Mouse (Mus musculus): ENCODE data around the gene Cemip. TPM values are rescaled to one million over a fixed set of nuclear protein-coding genes. Genes with fewer than 3 reads are reported as not detected.
A peak's percentile ranks its signal among the peaks of the same experiment; 100 is the strongest.

Cemip gene
- polyA plus RNA-seq, 1 experiment from 2014 or later = 0.17 TPM

DNA sequence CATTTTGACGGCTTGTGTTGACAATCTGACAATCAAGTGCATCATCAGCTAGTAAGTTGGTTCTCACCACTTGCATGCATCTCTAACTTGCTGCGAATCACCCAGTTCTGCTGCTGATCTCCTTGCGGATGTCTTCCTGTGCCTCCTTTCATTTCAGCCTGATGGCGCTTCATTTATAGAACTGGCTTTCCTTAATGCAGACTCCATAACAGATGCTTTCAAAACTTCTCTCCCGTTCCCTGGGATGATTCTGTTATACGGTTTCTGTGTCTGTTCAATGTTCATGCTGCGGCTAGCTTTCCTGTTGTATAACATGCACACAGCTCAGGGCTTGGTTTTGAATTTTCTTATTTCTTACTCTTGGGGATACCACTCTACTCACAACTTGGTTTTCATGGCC is 26.5 kb downstream of the Cemip start:
- ATAC-seq (replicated peaks; ENCODE audit: low FRiP score, low read depth) (no peak), DNase-seq (ENCODE audit: low spot score) (no peak)
- H3K27me3 ChIP-seq (ENCODE audit: insufficient read depth, low read length) = no peaks in the 10 kb centered on the region
- WGBS = 94% methylated on average over 7 of the region's 7 CpGs
- H3K27ac ChIP-seq = no peak overlapping the region
- no peak for TF ChIP-seq CTCF (IDR thresholded peaks at IDR 0.05; ENCODE audit: low read depth)
- no peak overlapping the region for H3K4me3 ChIP-seq (replicated peaks; ENCODE audit: low read depth, low read length)
- no peak overlapping the region for H3K4me2 ChIP-seq (ENCODE audit: low read length)
- H3K36me3 ChIP-seq (ENCODE audit: insufficient read depth, low read length) = no peaks in the 10 kb centered on the region
- no peaks in the 10 kb centered on the region for H3K9me3 ChIP-seq (replicated peaks; ENCODE audit: low read length)
- no peak overlapping the region for H3K9ac ChIP-seq (ENCODE audit: low read depth, low read length)
- H3K4me1 ChIP-seq (replicated peaks; ENCODE audit: insufficient read depth, low read length) = 0 out of 2 replicates have a peak, but pooled peaks cover 9% of the 10 kb centered on the region

DNA sequence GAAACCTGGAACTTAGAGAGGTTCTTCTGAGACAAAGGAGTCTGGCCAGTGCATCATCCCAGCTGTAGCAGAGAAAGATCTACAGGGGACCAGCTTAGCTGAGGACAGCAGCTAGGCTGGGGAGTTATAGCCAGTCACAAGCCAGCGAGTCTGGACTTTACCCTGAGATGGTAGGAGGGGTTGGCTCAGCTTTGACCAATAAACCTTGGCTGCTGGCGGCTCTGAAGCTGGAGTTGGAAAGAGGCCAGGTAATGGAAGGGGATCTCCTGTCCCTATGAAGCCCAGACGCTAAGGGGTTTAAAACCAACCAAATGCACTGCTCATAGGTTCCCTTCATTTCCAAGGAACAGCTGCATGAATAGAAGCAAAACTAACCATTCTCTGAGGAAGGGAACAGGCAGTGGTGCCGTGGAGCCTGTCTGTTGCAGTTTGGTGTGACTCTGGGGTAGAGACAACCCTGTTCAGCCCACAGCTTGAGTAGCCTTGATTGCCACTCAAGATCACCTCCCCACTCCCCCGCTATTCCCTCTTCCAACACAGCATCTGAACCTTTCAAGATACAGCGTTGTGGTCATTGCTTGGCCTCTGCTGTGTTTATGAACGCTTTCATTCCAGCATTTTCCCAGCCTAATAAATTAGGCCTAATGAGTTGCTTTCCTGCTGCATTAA is 30.2 kb downstream of the Cemip start:
- DNase-seq (ENCODE audit: low spot score) = peak; percentile 75

GRCm38 (mm10) chr7:84053856-84054255 is 32.4 kb downstream of the Cemip start:
- Histone ChIP-seq H3K4me3 (replicated peaks; ENCODE audit: low read depth, low read length) (no peak overlapping the region), H3K27me3 (ENCODE audit: insufficient read depth, low read length) (no peaks in the 10 kb centered on the region), H3K9me3 (replicated peaks; ENCODE audit: low read length) (no peaks in the 10 kb centered on the region), H3K4me1 (replicated peaks; ENCODE audit: insufficient read depth, low read length) (0 out of 2 replicates have a peak, but pooled peaks cover 9% of the 10 kb centered on the region), H3K36me3 (ENCODE audit: insufficient read depth, low read length) (no peaks in the 10 kb centered on the region), H3K4me2 (ENCODE audit: low read length) (no peak overlapping the region), H3K27ac (no peak overlapping the region), H3K9ac (ENCODE audit: low read depth, low read length) (no peak overlapping the region)
- ATAC-seq (replicated peaks; ENCODE audit: low FRiP score, low read depth) = no peak
- DNase-seq (ENCODE audit: low spot score) = no peak
- no peak for TF ChIP-seq CTCF (IDR thresholded peaks at IDR 0.05; ENCODE audit: low read depth)
- 92% methylated on average over 7 of the region's 7 CpGs for WGBS

More for the DNA sequence above, 30.2 kb downstream of the Cemip start:
- Histone ChIP-seq H3K27me3 (ENCODE audit: insufficient read depth, low read length) (no peaks in the 10 kb centered on the region), H3K9me3 (replicated peaks; ENCODE audit: low read length) (no peaks in the 10 kb centered on the region), H3K9ac (ENCODE audit: low read depth, low read length) (no peak overlapping the region), H3K27ac (peak overlapping the region; percentile 58), H3K36me3 (ENCODE audit: insufficient read depth, low read length) (no peaks in the 10 kb centered on the region), H3K4me3 (replicated peaks; ENCODE audit: low read depth, low read length) (no peak overlapping the region), H3K4me1 (replicated peaks; ENCODE audit: insufficient read depth, low read length) (0 out of 2 replicates have a peak, but pooled peaks cover 9% of the 10 kb centered on the region), H3K4me2 (ENCODE audit: low read length) (no peak overlapping the region)
- ATAC-seq (replicated peaks; ENCODE audit: low FRiP score, low read depth) = peak; percentile 90
- TF ChIP-seq CTCF (IDR thresholded peaks at IDR 0.05; ENCODE audit: low read depth) = no peak
- 39% methylated on average over 7 of the region's 7 CpGs for WGBS

- Histone ChIP-seq H3K9ac (ENCODE audit: low read depth, low read length) (no peak overlapping the region), H3K4me1 (replicated peaks; ENCODE audit: insufficient read depth, low read length) (0 out of 2 replicates have a peak, but pooled peaks cover 9% of the 10 kb centered on the region), H3K36me3 (ENCODE audit: insufficient read depth, low read length) (no peaks in the 10 kb centered on the region), H3K27ac (no peak overlapping the region), H3K27me3 (ENCODE audit: insufficient read depth, low read length) (no peaks in the 10 kb centered on the region), H3K9me3 (replicated peaks; ENCODE audit: low read length) (no peaks in the 10 kb centered on the region), H3K4me3 (replicated peaks; ENCODE audit: low read depth, low read length) (no peak overlapping the region), H3K4me2 (ENCODE audit: low read length) (no peak overlapping the region)
- ATAC-seq (replicated peaks; ENCODE audit: low FRiP score, low read depth) (no peak), DNase-seq (ENCODE audit: low spot score) (no peak)
- no peak for TF ChIP-seq CTCF (IDR thresholded peaks at IDR 0.05; ENCODE audit: low read depth)
- 84% methylated on average over 4 of the region's 4 CpGs for WGBS
These were observed 34.9 kb downstream of the Cemip start for GRCm38 (mm10) chr7:84051423-84051822.

- Histone ChIP-seq H3K27me3 (ENCODE audit: insufficient read depth, low read length) (no peaks in the 10 kb centered on the region), H3K36me3 (ENCODE audit: insufficient read depth, low read length) (no peaks in the 10 kb centered on the region), H3K4me2 (ENCODE audit: low read length) (no peak overlapping the region), H3K4me1 (replicated peaks; ENCODE audit: insufficient read depth, low read length) (no peaks in the 10 kb centered on the region), H3K9me3 (replicated peaks; ENCODE audit: low read length) (no peaks in the 10 kb centered on the region), H3K9ac (ENCODE audit: low read depth, low read length) (no peak overlapping the region), H3K27ac (no peak overlapping the region), H3K4me3 (replicated peaks; ENCODE audit: low read depth, low read length) (no peak overlapping the region)
- no peak for TF ChIP-seq CTCF (IDR thresholded peaks at IDR 0.05; ENCODE audit: low read depth)
- no peak for ATAC-seq (replicated peaks; ENCODE audit: low FRiP score, low read depth)
- 53% methylated on average over 4 of the region's 4 CpGs for WGBS
- no peak for DNase-seq (ENCODE audit: low spot score)
These were observed 40.8 kb downstream of the Cemip start for GRCm38 (mm10) chr7:84045546-84045945.

GRCm38 (mm10) chr7:84044581-84045290 is 41.6 kb downstream of the Cemip start:
- Histone ChIP-seq H3K9ac (ENCODE audit: low read depth, low read length) (no peak overlapping the region), H3K27ac (no peak overlapping the region), H3K4me3 (replicated peaks; ENCODE audit: low read depth, low read length) (no peak overlapping the region), H3K9me3 (replicated peaks; ENCODE audit: low read length) (no peaks in the 10 kb centered on the region), H3K4me1 (replicated peaks; ENCODE audit: insufficient read depth, low read length) (no peaks in the 10 kb centered on the region), H3K4me2 (ENCODE audit: low read length) (no peak overlapping the region), H3K36me3 (ENCODE audit: insufficient read depth, low read length) (no peaks in the 10 kb centered on the region), H3K27me3 (ENCODE audit: insufficient read depth, low read length) (no peaks in the 10 kb centered on the region)
- DNase-seq (ENCODE audit: low spot score) (no peak), ATAC-seq (replicated peaks; ENCODE audit: low FRiP score, low read depth) (no peak)
- no peak for TF ChIP-seq CTCF (IDR thresholded peaks at IDR 0.05; ENCODE audit: low read depth)
- 67% methylated on average over 4 of the region's 4 CpGs for WGBS

Data from kidney, postnatal 0 days (tissue).